Mouse (Mus musculus): ENCODE data around the gene Lmx1a.

DNA sequence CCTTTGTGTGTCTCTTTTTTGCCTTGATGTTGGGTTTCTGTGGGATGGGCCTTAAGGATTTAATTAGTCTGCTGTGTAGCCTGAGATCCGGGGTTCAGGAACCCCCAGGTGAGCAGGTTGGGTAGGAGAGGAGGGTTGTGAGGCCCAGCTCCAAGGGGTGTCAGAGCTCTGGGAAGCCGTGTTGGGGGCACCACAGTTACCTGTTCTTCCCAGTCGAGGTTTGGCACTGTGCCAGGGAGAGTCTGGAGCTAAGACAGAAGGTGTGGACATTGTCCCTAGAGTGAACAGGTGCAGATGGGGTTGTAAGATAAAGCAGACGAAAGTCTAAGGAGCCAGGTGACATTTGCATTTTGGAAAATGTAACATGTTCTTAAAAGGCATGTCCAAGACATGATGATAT, 112.9 kb downstream of the Lmx1a start:
- TF ChIP-seq CTCF (IDR thresholded peaks at IDR 0.05; ENCODE audit: insufficient read depth, low read length) (no peak), POLR2A (IDR thresholded peaks at IDR 0.05; ENCODE audit: borderline replicate concordance, extremely low read depth, low read depth, low read length) (no peak)

All from lung, adult 2 months (tissue).